Mouse (Mus musculus) thymus, postnatal 0 days (tissue): ENCODE results near the gene Hprt. TPM values are rescaled to one million over a fixed set of nuclear protein-coding genes. Genes with fewer than 3 reads are reported as not detected.
A peak's percentile ranks its signal among the peaks of the same experiment; 100 is the strongest.

ENCODE experiments used
- DNase-seq: peaks from one replicate; pipeline ENCODE4 v3.0.0-alpha.2; 2015; ENCODE audit warnings: low spot score
- microRNA counts: library from miRNA; unstranded; fragments of <30 nt; microRNA quantifications from one replicate; lab custom pipeline; 2015
- microRNA-seq: library from miRNA; unstranded; fragments of <30 nt; microRNA quantifications from one replicate; pipeline ENCODE4, GENCODE M21; 2016; ENCODE audit warnings: borderline number of aligned reads
- polyA plus RNA-seq: library from polyadenylated mRNA; unstranded; fragments of >200 nt; fragmentation: Nextera tagmentation; extraction: Ambion mirVana; gene quantifications from 2 replicates; pipeline ENCODE4 v1.2.1, GENCODE M21; 2015

Gene Hprt
- polyA plus RNA-seq, 1 experiment from 2014 or later, result 322 TPM

DNA sequence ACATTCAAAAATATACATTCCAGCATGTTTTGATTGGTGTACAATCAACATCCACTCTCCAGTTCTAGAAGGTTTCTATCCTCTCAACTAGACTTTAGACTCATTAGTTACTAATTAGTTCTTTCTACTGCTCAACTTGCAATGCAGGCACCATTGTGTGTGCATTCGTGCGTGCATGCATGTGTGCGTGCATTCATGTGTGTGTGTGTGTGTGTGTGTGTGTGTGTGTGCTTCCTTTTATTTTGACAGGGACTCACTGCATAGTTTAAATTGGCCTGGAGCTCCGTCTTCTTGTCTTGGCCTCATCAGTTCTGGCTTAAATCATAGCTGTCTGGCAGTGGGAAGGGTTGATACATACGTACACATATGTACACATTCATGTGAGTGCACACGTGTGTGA lies 53.1 kb downstream of the Hprt start:
- no peak for DNase-seq

DNA sequence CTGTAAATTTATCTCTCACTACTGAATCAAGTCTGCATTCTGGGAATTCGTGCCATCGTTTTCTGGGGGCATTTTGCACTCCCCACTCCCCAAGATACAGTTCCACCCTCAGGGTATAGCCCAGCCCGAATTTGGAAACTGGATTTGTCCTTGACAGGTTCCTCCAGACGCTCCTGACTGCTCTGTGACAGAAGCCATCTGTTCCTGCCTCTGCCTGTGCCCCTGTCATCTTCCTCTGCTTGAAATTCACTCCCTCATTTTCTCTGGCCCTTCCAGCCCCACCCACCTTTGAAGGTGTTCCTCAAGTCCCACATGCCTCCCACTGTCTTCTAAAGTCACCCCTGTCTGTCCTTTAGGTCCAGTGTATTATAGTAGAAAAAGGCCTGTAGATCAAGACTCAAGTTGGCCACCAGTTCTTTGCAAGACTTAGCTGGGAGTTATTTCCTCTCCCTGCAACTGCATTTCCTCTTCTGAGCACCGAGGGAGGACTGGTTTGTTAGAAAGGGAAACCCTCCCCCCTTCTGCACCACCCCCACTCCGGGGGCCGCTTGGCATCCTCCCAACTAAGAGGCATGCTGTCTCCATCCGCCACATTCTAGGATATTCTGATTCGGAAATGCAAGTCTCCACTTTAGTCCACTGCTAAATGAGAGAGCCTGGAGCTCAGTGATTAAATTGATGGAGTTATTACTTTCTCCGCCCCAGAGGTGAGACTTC lies 57.4 kb downstream of the Hprt start:
- peak; percentile 35 for DNase-seq

GRCm38 (mm10) chrX:53046033-53046432 lies 58.1 kb downstream of the Hprt start:
- no peak for DNase-seq

- DNase-seq, result no peak
Measured at GRCm38 (mm10) chrX:53046911-53047310, 59.0 kb downstream of the Hprt start.

DNA sequence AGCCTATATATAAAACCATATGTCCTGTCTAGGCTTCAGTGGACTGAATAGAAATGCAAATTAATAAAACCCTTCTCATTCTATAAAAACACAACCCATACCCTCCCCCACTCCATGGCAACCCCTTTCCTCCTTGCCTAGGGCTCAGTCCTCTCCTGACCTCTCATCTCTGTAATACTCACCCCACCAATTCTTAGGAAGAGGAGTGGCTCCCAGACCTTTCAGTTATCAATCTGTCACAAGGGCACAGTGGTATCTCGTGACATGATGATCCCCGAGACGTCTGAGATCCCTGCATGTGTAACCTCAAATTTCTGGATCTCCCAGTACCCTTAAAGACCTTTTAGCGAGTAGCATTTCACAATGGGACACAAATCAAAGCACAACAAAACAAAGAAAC lies 61.3 kb downstream of the Hprt start:
- DNase-seq, result no peak

DNA sequence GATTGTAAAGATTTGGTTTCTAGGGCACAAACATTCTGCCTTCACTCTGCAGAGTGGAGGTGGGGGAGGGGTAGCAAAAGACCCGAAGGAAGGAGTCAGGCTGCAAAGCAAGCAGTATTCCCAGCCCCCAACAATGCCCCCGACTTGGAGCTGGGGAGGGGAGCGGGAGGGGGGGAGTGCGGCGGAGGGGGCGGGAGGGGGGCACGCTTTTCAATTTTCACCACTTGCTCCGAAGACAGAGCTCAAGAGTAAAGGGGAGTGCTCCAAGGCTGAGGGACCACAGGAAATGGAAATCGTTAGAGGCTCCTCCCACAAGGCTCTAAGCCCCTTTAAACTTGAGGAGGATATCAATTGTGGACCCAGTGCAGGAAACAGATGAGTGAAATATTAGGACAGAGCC lies 62.4 kb downstream of the Hprt start:
- DNase-seq, result peak; percentile 45

- DNase-seq, result peak; percentile 51
Measured at GRCm38 (mm10) chrX:53052652-53053500, 64.9 kb downstream of the Hprt start.

DNA sequence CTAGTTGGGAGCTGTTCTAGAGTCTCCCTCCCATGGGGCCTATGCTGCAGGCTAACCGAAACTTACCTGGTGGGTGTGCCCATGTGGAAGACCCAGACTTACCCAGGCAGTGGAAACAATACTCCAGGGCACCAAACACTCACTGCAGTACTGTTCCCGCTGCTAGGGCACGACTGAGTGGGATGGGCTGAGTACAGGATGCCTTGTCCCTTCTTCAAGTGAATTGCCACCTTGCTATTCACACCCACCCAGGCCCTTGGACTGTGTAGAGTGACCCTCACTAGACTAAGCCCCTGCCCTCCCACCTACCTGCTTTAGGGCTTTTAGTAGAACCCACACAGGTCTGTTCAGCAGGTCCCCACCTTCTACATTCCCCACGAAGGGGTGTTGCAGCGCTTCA lies 65.9 kb downstream of the Hprt start:
- DNase-seq, result no peak

GRCm38 (mm10) chrX:53055771-53056170 lies 67.8 kb downstream of the Hprt start:
- no peak for DNase-seq

DNA sequence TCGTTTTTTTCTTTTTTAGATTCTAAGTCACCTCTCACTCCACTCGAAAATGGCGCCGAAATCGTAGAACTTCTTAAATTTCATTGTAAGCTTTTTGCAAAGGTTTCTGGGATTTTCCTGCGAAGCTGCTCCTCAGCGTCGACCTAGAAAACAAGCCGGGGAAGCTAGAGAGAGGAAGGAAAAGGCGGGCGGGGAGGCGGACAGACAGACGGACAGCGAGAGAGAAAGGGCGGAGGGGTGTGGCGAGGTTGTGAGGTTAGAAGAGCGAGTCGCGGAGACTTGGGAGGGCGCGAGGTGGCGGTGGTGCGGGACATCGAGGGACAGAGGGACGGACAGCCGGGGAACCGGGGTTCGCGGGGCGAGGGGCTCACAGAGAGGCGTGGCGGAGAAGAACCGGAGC lies 68.7 kb downstream of the Hprt start:
- DNase-seq, result peak; percentile 7

- DNase-seq, result peak; percentile 55
Measured at GRCm38 (mm10) chrX:53057054-53057759, 69.3 kb downstream of the Hprt start.

- no peak for DNase-seq
Measured at GRCm38 (mm10) chrX:53057760-53058090, 69.8 kb downstream of the Hprt start.

DNA sequence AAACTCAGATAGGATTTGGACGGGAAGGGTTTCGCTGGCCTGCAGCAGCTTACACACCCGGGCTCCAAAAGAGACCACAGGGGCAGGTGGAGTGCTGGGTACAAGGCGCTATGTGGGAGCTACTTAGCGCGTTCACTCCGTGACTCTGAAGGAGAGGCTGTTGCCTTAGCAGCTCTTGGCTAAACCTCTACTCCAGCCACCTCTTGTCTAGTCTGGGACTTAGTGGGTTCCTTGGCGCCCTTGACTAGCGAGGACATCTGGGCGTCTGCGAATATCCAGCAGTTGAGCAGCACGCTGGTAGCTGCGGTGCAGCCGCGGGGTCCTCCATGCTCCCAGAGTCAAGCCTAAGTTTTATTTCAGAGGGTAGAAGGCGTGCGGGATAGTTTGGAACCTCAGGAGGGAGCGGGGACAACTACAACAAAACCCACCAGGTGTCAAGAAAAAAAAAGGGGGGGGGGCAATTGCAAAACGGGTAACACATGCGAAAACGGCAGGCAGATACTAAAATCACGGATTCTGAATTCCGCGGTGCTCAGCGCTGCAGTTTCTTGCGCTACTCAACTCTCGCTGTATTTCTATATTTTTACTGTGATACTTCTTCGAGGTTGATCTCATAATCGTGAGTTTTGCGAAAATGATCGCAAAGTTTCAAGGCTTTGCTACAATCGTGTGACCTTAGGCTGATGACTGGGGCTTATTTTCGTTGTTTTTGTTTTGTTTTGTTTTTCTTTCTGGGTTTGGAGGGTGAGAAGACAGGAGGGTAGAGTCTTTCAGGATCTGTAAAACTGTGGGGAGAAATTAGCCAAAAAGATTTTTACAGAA lies 70.7 kb downstream of the Hprt start:
- peak; percentile 9 for DNase-seq

- DNase-seq, result no peak
Measured at GRCm38 (mm10) chrX:53059426-53060007, 71.6 kb downstream of the Hprt start.

GRCm38 (mm10) chrX:53064406-53064805 lies 76.5 kb downstream of the Hprt start:
- no peak for DNase-seq

MicroRNAs within 50 kb of the gene (microRNA counts, 519-probe panel; counts per million panel counts)
- microRNA mmu-miR-322 (lab: Ali Mortazavi, UCI), result 5,578 counts per million, percentile 87 among the panel's probes with 10 or more counts
- 473 counts per million, percentile 71 among the panel's probes with 10 or more counts for microRNA mmu-miR-351 (lab: Ali Mortazavi, UCI)
- 473 counts per million, percentile 71 among the panel's probes with 10 or more counts for microRNA mmu-miR-450a-3p (lab: Ali Mortazavi, UCI)
- microRNA mmu-miR-450a-5p (lab: Ali Mortazavi, UCI), result 1,864 counts per million, percentile 72 among the panel's probes with 10 or more counts
- 473 counts per million, percentile 71 among the panel's probes with 10 or more counts for microRNA mmu-miR-450b-3p (lab: Ali Mortazavi, UCI)
- microRNA mmu-miR-450b-5p (lab: Ali Mortazavi, UCI), result 473 counts per million, percentile 71 among the panel's probes with 10 or more counts
- 1,572 counts per million, percentile 72 among the panel's probes with 10 or more counts for microRNA mmu-miR-503 (lab: Ali Mortazavi, UCI)
- 473 counts per million, percentile 71 among the panel's probes with 10 or more counts for microRNA mmu-miR-542-3p (lab: Ali Mortazavi, UCI)
- 473 counts per million, percentile 71 among the panel's probes with 10 or more counts for microRNA mmu-miR-542-5p (lab: Ali Mortazavi, UCI)

Small RNA genes within 50 kb of the gene (microRNA-seq; reads per million reads assigned to microRNA genes)
- gene Mir322 (18,493 reads per million, percentile 95 among the genes with 10 or more reads in this experiment), gene Mir351 (1,443 reads per million, percentile 76 among the genes with 10 or more reads in this experiment), gene Mir450-1 (22.5 reads per million, percentile 28 among the genes with 10 or more reads in this experiment), gene Mir450-2 (10.8 reads per million, percentile 18 among the genes with 10 or more reads in this experiment), gene Mir450b (259 reads per million, percentile 57 among the genes with 10 or more reads in this experiment), gene Mir503 (485 reads per million, percentile 63 among the genes with 10 or more reads in this experiment), gene Mir542 (809 reads per million, percentile 69 among the genes with 10 or more reads in this experiment)

Other genes starting within 250 kb of the Hprt start
- 0.10 and 0.29 TPM in 2 replicates for gene Ccdc160, start 196.9 kb upstream of the Hprt start, polyA plus RNA-seq
- 34.1 and 35.2 TPM in 2 replicates for gene Phf6, start 75.9 kb upstream of the Hprt start, polyA plus RNA-seq